ENCODE assay signal across 23 mouse cellular contexts in genomic region chr11:32151243-32151642, GRCm38 (mm10). TPM values are rescaled to one million over a fixed set of nuclear protein-coding genes. Genes with fewer than 3 reads are reported as not detected.
"Had no signal": no experiment of that assay in that cellular context is flagged by ENCODE, and none has a peak within 500 bp of the region (broad histone marks: within the 10 kb centered on the region; RNA-seq: fewer than 3 reads in every experiment).

No protein-coding gene starts in this region.

- H3K4me1 ChIP-seq: midbrain, embryonic 10.5 days; midbrain, embryonic 12.5 days; neural tube, embryonic 15.5 days; stomach, embryonic 15.5 days had no signal

- H3K9ac ChIP-seq: lung, embryonic 14.5 days; midbrain, embryonic 12.5 days; neural tube, embryonic 13.5 days; neural tube, embryonic 15.5 days; stomach, embryonic 15.5 days had no signal

- H3K27ac ChIP-seq: midbrain, embryonic 10.5 days; midbrain, embryonic 12.5 days; neural tube, embryonic 13.5 days; neural tube, embryonic 15.5 days; stomach, embryonic 15.5 days; stomach, postnatal 0 days had no signal

- H3K27me3 ChIP-seq: midbrain, embryonic 12.5 days; neural tube, embryonic 13.5 days; neural tube, embryonic 15.5 days; stomach, embryonic 15.5 days had no signal

- H3K36me3 ChIP-seq: midbrain, embryonic 10.5 days; midbrain, embryonic 12.5 days; neural tube, embryonic 13.5 days; neural tube, embryonic 15.5 days; stomach, embryonic 15.5 days had no signal

- DNase-seq: lung, adult 18-20 months; lung, embryonic 14.5 days; lung, postnatal 10 days; lung, postnatal 4 days; midbrain, embryonic 14.5 days; retina, postnatal 1 day; right cerebral cortex, adult 18-20 months; right cerebral cortex, postnatal 25 days; right cerebral cortex, postnatal 4 days; spleen, adult 18-20 months; thymus, adult 2 months; thymus, postnatal 25 days; thymus, postnatal 4 days had no signal

- H3K4me3 ChIP-seq: midbrain, embryonic 10.5 days; midbrain, embryonic 12.5 days; myocyte; neural tube, embryonic 13.5 days; neural tube, embryonic 15.5 days; stomach, embryonic 15.5 days had no signal

RNA-seq across cellular contexts. Expression of gene Il9r, which starts 48.8 kb away (rescaled TPM):
- total RNA-seq: megakaryocyte, adult 5-6 weeks; megakaryocyte-erythroid progenitor cell, adult 5-6 weeks had no signal
- polyA plus RNA-seq: lung, embryonic 14.5 days; midbrain, embryonic 10.5 days; midbrain, embryonic 12.5 days; midbrain, embryonic 14.5 days; midbrain, embryonic 16.5 days; neural tube, embryonic 13.5 days; neural tube, embryonic 15.5 days; stomach, postnatal 0 days had no signal
